Comparison of ENCODE assay signal across 27 mouse cellular contexts in the genomic region with DNA sequence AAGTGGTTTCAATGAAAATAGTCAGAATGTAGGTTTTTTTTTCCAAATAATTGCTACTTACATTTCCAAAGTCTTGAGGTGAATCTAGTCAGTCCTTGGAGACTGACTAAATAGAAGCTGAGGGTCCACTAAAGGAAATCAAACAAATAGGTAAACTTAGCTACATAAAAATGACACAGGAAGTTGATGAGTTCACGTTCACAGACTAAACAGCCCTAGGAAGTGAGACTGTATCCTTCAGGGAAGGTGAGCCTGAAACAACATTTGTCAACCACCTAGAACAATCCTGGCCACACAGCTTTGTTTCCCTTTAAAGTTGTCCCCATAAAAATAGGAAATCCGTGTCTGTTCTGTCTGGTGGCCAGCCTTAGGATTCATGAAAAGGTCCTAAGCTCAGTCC.
"Had no signal": no experiment of that assay in that cellular context is flagged by ENCODE, and none has a peak within 500 bp of the region (broad histone marks: within the 10 kb centered on the region; RNA-seq: fewer than 3 reads in every experiment).

No protein-coding gene starts in this region.

- H3K27me3 ChIP-seq: heart, embryonic 15.5 days; intestine, embryonic 15.5 days; liver, embryonic 13.5 days had no signal

- ATAC-seq: hindbrain, postnatal 0 days; intestine, embryonic 15.5 days; intestine, postnatal 0 days; liver, postnatal 0 days had no signal

- H3K36me3 ChIP-seq: heart, embryonic 13.5 days; heart, embryonic 15.5 days; hindbrain, embryonic 10.5 days; hindbrain, embryonic 13.5 days; hindbrain, embryonic 15.5 days; intestine, embryonic 15.5 days; limb, embryonic 10.5 days; limb, embryonic 12.5 days; liver, embryonic 13.5 days; liver, embryonic 15.5 days had no signal

- DNase-seq: gastrocnemius, adult 2 months; gastrocnemius, postnatal 10 days; gastrocnemius, postnatal 25 days; heart, adult 2 months; heart, postnatal 14 days; heart, postnatal 36 days; kidney, adult 18-20 months; kidney, adult 8-10 months; kidney, postnatal 10 days; kidney, postnatal 25 days; kidney, postnatal 4 days; liver; liver, embryonic 13.5 days; liver, postnatal 0 days had no signal

- H3K4me1 ChIP-seq: heart, embryonic 13.5 days; heart, embryonic 15.5 days; hindbrain, embryonic 13.5 days; hindbrain, embryonic 15.5 days; intestine, embryonic 15.5 days; limb, embryonic 12.5 days; liver, embryonic 13.5 days; liver, embryonic 15.5 days had no signal

- H3K9me3 ChIP-seq: heart, embryonic 13.5 days; heart, embryonic 15.5 days; hindbrain, embryonic 10.5 days; hindbrain, embryonic 13.5 days; hindbrain, embryonic 15.5 days; intestine, embryonic 15.5 days; limb, embryonic 10.5 days; limb, embryonic 12.5 days; liver, embryonic 13.5 days; liver, embryonic 15.5 days had no signal

- H3K4me3 ChIP-seq: gastrocnemius, adult 2 months; heart, adult 2 months; heart, embryonic 13.5 days; heart, embryonic 15.5 days; hindbrain, embryonic 10.5 days; hindbrain, embryonic 13.5 days; hindbrain, embryonic 15.5 days; intestine, embryonic 15.5 days; layer of hippocampus, adult 2 months; left cerebral cortex, adult 2 months; limb, embryonic 10.5 days; limb, embryonic 12.5 days; liver, embryonic 13.5 days; liver, embryonic 15.5 days had no signal

- H3K27ac ChIP-seq: gastrocnemius, adult 2 months; heart, adult 2 months; heart, embryonic 13.5 days; heart, embryonic 15.5 days; hindbrain, embryonic 10.5 days; hindbrain, embryonic 13.5 days; hindbrain, embryonic 15.5 days; hindbrain, postnatal 0 days; intestine, embryonic 15.5 days; layer of hippocampus, adult 2 months; left cerebral cortex, adult 2 months; limb, embryonic 10.5 days; limb, embryonic 12.5 days; liver, embryonic 13.5 days; liver, embryonic 15.5 days had no signal
